Mouse (Mus musculus) embryo, embryonic 11 days (tissue): ENCODE data around the gene Slc16a5.
A peak's percentile ranks its signal among the peaks of the same experiment; 100 is the strongest.
"Not testable (repeated sequence)": the region's sequence is repeated elsewhere in the genome, so short reads cannot be mapped to it uniquely, and the experiment has no call there.

Experiments used
- DNase-seq: peaks from one replicate; pipeline ENCODE4 v3.0.0-alpha.2; 2015

Gene Slc16a5

GRCm38 (mm10) chr11:115448075-115448474 lies 14.2 kb upstream of the Slc16a5 start:
- no peak for DNase-seq

DNA sequence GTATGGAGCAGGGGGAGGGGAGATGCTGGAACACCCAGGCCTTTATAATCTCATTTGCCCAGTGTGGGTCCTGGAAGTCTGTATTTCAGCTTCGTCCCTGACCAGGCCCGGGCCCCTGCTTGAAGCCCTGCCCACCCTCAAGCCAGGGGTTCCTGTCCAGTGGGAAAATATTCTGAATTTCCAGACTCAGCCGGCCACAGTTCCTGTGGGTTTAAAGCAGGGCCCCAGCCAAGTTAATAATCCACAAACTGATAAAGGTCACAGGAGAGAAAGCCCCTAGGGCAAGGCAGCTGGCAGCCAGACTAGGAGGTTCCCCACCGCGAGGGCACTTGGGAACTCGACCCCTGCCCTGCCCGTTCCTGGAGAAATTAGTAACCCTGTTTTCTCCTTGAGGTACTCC lies 13.3 kb upstream of the Slc16a5 start:
- no peak for DNase-seq

GRCm38 (mm10) chr11:115450176-115450575 lies 12.1 kb upstream of the Slc16a5 start:
- no peak for DNase-seq

- no peak for DNase-seq
Measured at GRCm38 (mm10) chr11:115451781-115452241, 10.5 kb upstream of the Slc16a5 start.

- DNase-seq: no peak
Measured at GRCm38 (mm10) chr11:115452281-115452860, 9.9 kb upstream of the Slc16a5 start.

DNA sequence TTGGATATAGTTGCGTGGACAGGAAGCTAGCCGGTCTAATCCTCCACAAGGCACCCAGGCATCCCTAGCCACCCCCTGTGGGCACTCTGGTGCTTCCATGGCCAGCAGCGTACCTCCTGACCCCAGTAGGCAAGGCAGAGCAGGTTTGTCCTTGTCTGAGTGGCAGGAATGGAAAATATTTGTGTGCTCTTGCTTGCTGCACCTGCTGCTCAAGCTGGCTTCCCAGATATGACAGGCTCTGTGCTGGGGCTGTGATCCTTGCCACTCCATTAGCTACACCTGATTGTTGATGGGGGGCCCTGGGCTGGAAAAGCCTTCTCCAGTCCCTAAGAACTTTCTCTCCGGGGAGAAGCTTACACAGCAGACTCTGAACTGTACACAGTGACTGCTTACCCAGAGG lies 9.0 kb upstream of the Slc16a5 start:
- no peak for DNase-seq

- DNase-seq: not testable (repeated sequence)
Measured at GRCm38 (mm10) chr11:115454822-115455221, 7.5 kb upstream of the Slc16a5 start.

- DNase-seq: no peak
Measured at GRCm38 (mm10) chr11:115455619-115456018, 6.7 kb upstream of the Slc16a5 start.

- no peak for DNase-seq
Measured at GRCm38 (mm10) chr11:115456182-115456581, 6.1 kb upstream of the Slc16a5 start.

DNA sequence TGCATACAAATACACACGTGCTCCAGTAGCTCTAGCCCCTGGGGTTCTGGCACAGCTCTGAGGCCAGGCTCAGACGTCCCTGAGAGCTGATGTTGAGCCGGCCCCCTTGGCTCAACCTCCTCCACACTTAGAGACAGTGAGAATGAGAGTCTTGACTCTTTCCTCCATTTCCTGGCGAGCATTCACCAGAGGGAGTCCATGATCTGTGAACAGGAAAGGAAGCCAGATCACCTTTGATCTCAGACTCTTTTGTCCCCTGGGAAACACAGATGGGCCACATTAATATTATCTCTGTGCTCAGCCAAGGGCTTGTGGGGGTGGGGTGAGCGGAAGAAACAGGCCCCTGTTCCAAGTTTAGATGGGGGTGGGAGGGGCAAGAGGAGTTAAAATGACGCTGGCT lies 4.9 kb upstream of the Slc16a5 start:
- DNase-seq: peak; percentile 26

GRCm38 (mm10) chr11:115460976-115461375 lies 1.3 kb upstream of the Slc16a5 start:
- DNase-seq: no peak

- no peak for DNase-seq
Measured at GRCm38 (mm10) chr11:115461846-115462242, 430 bp upstream of the Slc16a5 start.

- DNase-seq: no peak
Measured at GRCm38 (mm10) chr11:115463397-115463796, 1.1 kb downstream of the Slc16a5 start.

DNA sequence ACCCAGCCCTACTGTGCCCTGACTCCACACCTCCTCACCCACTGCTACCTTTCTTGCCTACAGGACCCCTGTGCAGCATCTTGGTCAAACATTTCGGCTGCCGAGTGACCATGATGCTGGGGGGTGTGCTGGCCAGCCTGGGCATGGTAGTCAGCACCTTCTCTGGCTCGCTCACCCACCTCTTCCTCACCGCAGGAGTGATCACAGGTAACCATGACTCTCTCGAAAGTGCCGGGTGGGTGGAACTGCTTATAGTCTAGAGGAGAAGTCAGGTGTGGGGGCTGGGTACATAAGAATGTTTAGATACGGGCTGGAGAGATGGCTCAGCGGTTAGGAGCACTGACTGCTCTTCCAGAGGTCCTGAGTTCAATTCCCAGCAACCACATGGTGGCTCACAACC lies 2.6 kb downstream of the Slc16a5 start:
- DNase-seq: no peak

DNA sequence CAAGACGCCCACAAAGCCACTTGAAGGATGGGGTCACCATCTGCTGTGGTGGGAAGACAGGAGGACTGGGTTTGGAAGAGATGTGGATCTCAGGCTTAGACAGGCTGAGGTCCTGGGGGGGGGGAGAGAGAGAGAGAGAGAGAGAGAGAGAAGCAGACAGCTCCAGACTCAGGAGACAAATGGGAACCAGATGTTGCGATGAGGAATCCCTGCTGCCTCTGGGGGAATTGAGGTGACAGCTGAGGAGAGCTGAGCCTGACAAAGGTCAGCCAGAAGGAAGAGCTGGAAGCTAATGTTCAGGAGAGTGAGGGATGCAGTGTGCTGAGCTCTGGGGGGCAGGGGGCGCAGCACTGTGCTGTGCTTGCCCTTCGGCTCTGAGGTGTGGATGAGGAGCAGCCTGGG lies 4.9 kb downstream of the Slc16a5 start:
- peak; percentile 83 for DNase-seq

DNA sequence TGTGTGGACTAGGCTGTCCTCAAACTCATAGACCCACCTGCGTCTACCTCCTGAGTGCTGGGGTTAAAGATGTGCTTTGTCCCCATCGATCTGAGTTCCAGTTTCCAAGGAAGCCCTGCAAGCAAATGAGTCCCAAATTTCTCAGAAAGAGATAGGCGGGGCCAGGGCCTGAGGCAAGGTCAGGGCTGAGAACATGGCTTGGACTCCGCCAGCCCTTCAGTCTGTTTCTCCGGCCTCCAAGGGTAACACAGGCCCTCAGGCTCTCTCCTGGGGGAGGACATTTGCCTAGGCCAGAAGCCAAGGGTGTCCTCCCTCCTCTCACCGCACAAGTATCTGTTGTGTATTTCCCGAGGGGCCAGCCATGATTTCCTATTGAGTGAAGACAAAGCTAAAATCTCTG lies 9.9 kb downstream of the Slc16a5 start:
- no peak for DNase-seq

- DNase-seq: peak; percentile 92
Measured at GRCm38 (mm10) chr11:115473626-115474275, 11.5 kb downstream of the Slc16a5 start.

- DNase-seq: peak; percentile 99
Measured at GRCm38 (mm10) chr11:115475025-115475757, 12.9 kb downstream of the Slc16a5 start, which contains the start of gene Armc7. Gene Armc7, plus strand, starts transcription at chr11:115475667.

GRCm38 (mm10) chr11:115475758-115476237 lies 13.5 kb downstream of the Slc16a5 start:
- no peak for DNase-seq

DNA sequence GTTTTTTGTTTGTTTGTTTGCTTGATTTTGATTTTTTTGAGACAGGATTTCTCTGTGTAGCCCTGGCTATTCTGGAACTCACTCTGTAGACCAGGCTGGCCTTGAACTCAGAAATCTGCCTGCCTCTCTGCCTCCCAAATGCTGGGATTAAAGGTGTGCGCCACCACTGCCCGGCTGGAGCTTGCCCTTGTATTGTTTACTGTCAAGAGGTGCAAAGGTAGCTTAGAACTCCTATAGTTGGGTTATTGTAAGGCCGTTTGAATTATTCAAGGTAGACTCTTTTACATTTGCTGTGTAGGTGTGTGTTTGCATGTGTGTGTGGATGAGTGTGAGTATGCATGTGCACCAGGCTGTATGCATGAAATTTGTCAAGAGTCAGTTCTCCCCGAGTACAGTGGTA lies 14.4 kb downstream of the Slc16a5 start:
- DNase-seq: not testable (repeated sequence)

DNA sequence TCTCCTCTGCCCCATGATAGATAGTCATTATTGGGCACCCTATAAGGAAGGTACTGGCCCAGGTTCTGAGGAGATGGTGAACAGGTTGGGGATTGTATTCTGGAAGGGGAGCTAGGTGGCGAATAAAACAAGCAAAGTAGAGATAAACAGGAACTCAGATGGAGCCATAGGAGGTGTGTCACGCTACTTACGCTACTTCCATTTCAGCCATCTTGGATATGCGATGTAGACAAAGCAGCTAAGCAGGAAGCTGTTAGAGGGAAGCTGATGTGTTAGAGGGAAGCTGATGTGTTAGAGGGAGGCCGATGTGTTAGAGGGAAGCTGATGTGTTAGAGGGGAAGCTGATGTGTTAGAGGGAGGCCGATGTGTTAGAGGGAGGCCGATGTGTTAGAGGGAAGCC lies 15.1 kb downstream of the Slc16a5 start:
- not testable (repeated sequence) for DNase-seq

GRCm38 (mm10) chr11:115478296-115478938 lies 16.1 kb downstream of the Slc16a5 start:
- DNase-seq: no peak

DNA sequence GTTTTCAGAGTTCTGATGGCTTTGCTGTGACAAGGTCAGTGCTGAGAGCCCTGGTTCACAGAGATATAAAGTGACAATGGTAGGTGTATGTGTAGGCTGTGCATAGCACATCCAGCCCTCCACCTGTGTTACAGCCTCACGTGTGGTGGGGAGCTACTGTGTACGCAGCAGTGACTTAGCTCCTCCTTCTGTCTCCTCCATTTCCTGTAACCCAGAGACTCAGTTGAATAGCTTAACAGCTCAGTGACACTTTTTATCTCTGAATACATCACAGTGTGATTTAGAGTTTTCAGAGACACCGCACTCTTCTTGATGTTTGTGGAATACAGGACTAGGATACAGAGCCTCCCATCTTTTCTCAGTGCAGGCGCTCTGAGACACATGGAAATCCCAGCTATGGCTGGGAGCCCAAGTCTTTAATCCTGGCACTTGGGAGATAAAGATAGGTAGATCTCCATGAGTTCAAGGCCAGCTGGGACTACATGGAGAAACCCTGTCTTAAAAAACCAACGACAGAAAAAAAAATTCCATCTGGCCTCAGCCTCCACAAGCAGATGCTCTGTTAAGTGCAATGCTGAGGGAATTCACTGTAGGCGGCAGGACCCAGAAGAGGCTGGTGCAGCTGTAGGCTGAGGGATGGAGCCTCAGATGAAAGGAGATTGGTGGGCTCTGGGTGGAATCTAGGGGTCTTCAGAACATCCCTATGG lies 19.4 kb downstream of the Slc16a5 start:
- DNase-seq: no peak
